Mouse (Mus musculus) adrenal gland (tissue): ENCODE results near the gene Lck.
"Not testable (repeated sequence)": the region's sequence is repeated elsewhere in the genome, so short reads cannot be mapped to it uniquely, and the experiment has no call there.

Experiments used
- intact Hi-C: fragments of 180-260 bp; cut with DNase I; formaldehyde crosslinking; loops from one replicate; pipeline ENCODE4 v1.15.1; 2025

Gene Lck

DNA sequence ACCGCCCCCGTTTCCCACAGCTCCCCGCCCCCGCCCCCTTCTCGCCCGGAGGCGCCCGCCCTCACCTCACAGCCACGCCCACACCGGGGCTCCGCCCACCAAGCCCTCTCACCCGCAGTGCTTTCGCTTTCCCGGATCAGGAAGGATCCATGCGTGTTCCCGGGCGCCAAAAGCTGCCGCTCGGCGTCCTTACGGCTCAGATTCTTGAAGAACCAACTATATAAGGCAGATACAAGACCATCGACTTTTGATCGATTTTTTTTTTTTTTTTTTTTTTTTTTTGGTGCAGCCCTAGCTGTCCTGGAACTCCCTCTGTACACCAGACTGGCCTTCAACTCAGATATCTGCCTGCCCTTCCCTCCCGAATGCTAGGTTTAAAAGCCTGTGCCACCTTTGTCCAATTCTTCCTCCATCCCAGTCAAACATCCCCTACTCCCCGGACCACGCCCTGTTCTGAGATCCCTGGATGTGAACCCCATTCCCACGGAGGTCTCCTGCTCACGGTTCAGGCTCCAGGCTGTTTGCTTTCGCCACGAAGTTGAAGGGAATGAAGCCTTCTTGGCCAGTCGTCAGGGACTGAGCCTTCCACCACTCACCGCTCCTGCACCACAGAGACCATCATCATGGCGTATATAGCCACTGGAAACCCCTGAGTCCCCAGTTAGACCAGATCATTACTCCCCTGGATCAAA is 16.8 kb downstream of the Lck start:
- intact Hi-C loops, result no loop called here

GRCm38 (mm10) chr4:129555862-129556531 is 17.4 kb downstream of the Lck start:
- intact Hi-C loops, result no loop called here

DNA sequence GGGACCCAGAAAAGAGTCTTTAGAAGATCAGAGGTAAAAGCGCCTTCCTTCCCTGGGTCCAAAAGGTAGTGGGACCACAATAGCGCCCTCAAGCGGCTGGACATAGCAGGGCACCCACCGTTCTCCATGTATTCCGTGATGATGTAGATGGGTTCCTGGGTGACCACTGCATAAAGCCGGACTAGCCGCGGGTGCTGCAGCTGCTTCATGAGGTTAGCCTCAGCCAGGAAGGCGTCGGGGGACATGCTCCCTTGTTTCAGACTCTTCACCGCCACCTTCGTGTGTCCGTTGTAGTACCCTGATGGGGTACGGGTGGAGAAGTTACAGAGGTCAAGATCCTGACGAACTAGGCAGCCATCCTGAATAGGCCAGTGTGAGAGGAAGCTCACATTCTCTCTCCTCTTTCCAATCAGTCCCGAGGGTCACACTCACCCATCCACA is 18.0 kb downstream of the Lck start:
- intact Hi-C loops, result no loop called here

DNA sequence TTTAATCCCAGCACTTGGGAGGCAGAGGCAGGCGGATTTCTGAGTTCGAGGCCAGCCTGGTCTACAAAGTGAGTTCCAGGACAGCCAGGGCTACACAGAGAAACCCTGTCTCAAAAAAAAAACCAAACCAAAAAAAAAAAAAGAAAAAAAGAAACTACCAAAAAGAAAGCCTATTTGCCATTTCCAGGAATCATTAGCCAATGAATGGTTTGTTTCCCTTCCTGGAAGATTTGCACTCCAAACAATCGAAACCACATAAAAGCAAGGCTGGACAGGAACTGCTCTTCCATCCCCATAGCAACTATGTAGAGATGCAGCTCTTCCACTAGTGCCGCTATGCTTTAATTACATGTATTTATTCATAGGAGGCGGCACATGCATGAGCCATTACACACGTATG is 18.9 kb downstream of the Lck start:
- intact Hi-C loops, result not testable (repeated sequence)

- intact Hi-C loops, result no loop called here
Measured at GRCm38 (mm10) chr4:129550295-129550694, 23.1 kb downstream of the Lck start.

DNA sequence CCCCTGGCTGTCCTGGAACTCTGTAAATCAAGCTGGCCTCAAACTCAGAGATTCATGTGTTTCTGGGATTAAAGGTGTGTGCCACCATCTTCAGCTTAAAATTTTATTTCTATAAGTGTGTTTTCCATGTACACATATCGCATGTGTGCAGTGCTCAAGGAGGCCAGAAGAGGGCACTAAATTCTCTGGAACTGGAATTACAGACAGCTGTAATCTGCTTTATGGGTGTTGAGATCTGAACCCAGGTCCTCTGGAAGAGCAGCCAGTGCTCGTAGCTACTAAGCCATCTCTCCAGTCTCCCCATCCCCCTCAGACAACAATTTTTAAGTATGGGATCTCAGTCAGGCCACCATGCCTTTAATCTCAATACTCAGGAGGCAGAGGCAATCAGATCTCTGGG is 24.1 kb downstream of the Lck start:
- intact Hi-C loops, result loop anchor here (10.0 kb wide), 1 partner anchor 55 kb away; the partner anchor contains the start of genes Eif3i and Tmem234

- intact Hi-C loops, result loop anchor here (10.0 kb wide), 1 partner anchor 57 kb away; the partner anchor contains the start of genes Eif3i and Tmem234
Measured at GRCm38 (mm10) chr4:129547631-129548030, 25.8 kb downstream of the Lck start.

DNA sequence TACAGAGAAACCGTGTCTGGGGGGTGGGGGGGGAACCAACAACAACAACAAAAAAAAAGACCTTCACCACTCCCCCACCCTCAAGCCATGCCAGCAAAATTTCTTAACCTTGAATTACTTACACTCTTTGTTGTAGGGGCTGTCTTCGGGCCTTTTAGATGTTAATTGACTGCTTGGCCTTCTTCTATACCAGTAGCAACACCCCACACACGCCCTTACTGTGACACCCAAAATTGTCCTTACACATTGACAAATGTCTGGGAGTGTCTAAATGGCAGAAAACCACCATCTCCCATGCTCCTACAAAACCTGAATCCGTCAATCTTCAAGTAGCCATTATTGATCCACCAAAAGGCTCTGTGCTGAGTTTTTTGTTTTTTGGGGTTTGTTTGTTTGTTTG is 29.3 kb downstream of the Lck start:
- intact Hi-C loops, result loop anchor here (5.0 to 10.0 kb wide), 2 partner anchors 47 to 61 kb away; partner anchors contain the start of genes Eif3i and Tmem234

DNA sequence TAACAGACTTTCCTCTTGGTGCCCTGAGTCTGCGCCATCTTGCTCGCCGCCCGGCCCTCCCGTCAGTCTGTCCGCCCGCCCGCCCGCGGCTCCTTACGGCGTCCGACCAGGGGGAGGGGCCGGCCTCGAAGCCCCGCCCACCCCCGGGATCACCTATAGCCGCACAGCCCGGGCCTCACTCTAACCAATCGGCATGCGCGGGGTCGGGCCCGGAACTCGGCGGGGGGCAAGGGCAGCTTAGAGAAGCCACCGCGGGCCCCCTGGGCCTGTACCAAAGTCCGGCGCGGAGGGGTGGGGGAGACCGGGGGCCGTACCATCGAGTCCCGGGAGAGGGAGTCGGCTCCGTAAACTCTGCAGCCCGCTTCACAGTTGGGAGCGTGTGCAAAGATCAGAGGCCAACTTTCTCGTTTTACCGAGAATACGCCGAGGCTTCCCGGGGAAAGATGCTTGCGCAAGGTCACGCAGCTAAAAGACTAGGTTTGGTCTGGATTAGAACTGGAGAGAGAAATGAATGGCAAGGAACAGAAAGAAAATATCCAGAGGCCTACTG is 30.8 kb downstream of the Lck start, which contains the start of gene Hdac1:
Hdac1 (minus strand) TSS at position 122 of the 550 bp plus-strand sequence.
- intact Hi-C loops, result loop anchor here (5.0 to 10.0 kb wide), 2 partner anchors 45 to 62 kb away; partner anchors contain the start of genes Eif3i and Tmem234

DNA sequence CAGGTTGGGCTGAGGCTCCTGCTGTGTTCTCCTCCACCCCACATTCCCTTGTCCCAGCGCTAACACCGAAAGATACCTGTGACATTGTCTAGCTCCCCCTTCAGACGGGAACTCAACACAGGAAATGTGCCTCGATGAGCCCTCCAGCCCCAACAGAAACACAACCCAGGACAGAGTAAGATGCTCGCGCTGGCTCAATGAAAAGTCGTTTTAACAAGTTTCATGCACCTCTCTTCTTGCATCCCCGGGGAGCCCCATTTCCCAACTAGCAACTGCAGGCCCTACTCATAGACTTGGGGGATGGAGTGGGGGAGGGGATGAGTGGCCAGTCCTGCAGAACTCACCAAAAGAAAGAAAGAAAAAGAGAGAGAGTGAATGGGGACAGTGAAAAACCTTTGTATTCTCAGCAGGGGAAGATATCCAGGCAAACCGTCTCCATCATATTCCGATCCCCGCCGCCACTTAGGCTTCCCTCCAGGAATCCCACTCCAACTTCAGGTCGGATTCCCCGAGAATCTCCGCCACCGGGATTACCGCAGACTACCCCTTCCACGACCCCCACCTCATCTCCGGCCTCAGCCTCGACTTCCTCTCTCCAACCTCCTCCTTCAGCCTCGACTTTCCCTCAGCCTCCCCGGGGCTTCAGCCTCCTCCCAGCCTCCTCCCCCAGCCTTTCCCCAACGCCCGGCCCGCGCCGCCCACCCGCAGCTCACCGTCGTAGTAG is 31.4 kb downstream of the Lck start:
- intact Hi-C loops, result loop anchor here (5.0 to 10.0 kb wide), 2 partner anchors 45 to 63 kb away; partner anchors contain the start of genes Eif3i and Tmem234

DNA sequence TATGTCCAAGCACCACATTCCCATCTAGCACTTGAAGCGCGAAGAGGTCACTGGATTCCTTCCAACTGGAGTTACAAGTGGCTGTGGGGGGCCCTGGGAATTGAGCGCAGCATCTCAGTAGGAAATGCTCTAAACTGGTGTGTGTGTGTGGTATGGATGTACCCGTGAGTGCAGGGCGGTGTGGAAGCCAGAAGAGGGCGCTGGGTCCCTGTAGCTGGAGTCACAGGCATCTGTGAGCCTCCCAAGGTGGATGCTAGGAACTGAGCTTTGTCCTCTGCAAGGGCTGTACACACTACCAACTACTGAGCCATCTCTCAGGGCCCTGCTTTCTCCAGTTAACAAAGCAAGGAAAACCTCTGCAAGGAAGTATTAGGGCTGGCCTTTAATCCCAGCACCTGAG is 33.4 kb downstream of the Lck start:
- intact Hi-C loops, result loop anchor here (5.0 to 10.0 kb wide), 2 partner anchors 43 to 65 kb away; partner anchors contain the start of genes Eif3i and Tmem234

- intact Hi-C loops, result loop anchor here (5.0 kb wide), 1 partner anchor 52 kb away; no protein-coding TSS in a partner anchor
Measured at GRCm38 (mm10) chr4:129528901-129529300, 44.5 kb downstream of the Lck start.

DNA sequence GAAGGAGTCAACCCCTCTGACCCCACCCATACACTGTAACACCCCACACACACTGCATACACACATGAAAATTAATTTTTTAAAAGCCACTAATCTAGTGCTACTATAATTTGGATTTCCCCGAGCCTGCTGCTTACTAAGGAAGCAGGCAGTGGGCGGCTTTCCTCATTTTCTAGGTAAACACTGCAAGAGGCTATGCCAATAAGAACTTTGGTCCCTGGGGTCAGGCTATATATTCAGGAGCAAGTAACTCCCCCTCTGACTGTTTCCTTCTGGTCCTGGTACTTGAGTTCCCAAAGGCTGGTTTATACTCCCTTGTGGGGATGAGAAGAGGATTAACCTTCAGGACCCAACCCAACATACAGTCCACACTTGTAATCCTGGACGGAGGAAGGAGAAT is 47.6 kb downstream of the Lck start:
- intact Hi-C loops, result loop anchor here (5.0 kb wide), 1 partner anchor 49 kb away; no protein-coding TSS in a partner anchor

DNA sequence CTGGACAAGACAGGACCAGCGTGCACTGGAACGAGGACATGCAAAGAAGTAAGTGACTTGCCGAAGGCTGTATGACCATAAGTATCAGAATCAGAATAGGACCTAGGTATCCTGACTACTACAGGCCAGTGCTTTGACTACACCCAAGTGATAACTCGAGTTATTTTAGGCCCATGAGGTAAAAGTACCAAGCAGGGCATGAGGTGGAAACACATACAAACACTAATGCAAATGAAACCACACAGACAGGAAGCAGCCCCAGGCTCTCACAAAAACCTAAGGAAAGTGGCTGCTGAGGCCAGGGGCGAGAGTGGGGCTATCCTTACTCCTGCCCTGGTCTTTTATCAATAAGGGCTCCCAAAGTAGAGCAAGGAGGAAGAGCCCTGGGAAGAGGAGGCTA is 48.1 kb downstream of the Lck start:
- intact Hi-C loops, result loop anchor here (5.0 kb wide), 1 partner anchor 48 kb away; no protein-coding TSS in a partner anchor

- intact Hi-C loops, result no loop called here
Measured at GRCm38 (mm10) chr4:129518519-129518918, 54.9 kb downstream of the Lck start.

- intact Hi-C loops, result no loop called here
Measured at GRCm38 (mm10) chr4:129516925-129517324, 56.5 kb downstream of the Lck start.

DNA sequence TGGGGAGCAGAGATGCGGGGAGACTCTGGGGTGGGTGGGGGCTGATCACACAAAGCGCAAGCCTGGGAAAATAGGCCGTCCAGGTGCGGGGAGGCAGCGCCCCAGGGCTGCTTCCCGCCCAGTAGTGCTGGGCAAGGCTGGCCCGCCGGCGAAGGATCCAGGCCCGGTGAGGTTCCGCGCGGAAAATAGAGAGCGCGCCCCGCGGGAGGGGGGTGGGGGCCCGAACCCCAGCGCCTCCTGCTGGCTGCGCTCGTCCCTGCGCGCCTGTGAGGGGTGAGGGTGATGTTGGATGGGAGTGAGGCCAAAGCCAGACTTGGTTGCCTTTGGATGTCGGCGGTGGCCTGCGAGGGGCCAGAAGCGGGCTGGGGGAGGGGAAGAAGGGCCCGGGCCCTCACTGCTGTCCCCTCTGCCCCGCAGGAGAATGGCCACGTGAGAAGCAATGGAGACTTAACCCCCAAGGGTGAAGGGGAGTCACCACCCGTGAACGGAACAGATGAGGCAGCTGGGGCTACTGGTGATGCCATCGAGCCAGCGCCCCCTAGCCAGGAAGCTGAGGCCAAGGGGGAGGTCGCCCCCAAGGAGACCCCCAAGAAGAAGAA is 59.0 kb downstream of the Lck start:
- intact Hi-C loops, result no loop called here

- intact Hi-C loops, result no loop called here
Measured at GRCm38 (mm10) chr4:129513891-129514290, 59.5 kb downstream of the Lck start.

GRCm38 (mm10) chr4:129513086-129513767 is 60.2 kb downstream of the Lck start, which contains the start of gene Marcksl1:
Gene Marcksl1 (plus strand): TSS chr4:129513581.
- intact Hi-C loops, result no loop called here
